Mouse (Mus musculus) megakaryocyte, embryonic 14.5 days (primary cell): Measurements from ENCODE around the gene Bola2. TPM values are rescaled to one million over a fixed set of nuclear protein-coding genes. Genes with fewer than 3 reads are reported as not detected.
A peak's percentile ranks its signal among the peaks of the same experiment; 100 is the strongest.
"Not testable (repeated sequence)": the region's sequence is repeated elsewhere in the genome, so short reads cannot be mapped to it uniquely, and the experiment has no call there.

ENCODE experiments used
- H3K27me3 ChIP-seq: replicated peaks from 2 replicates; pipeline ENCODE3; 2012; ENCODE audit warnings: inconsistent platforms
- H3K36me3 ChIP-seq: replicated peaks from 2 replicates; pipeline ENCODE3; 2012; ENCODE audit warnings: low read length, inconsistent platforms, mixed read lengths
- H3K4me1 ChIP-seq: 2 replicates; pipeline ENCODE4 v1.6.1; 2012; ENCODE audit warnings: inconsistent platforms
- H3K4me3 ChIP-seq: replicated peaks from 2 replicates; pipeline ENCODE3; 2012; ENCODE audit warnings: moderate library complexity, mild to moderate bottlenecking, inconsistent platforms
- H3K9me3 ChIP-seq: 2 replicates; pipeline ENCODE4 v1.6.1; 2012; ENCODE audit warnings: inconsistent platforms
- FLI1 ChIP-seq: IDR thresholded peaks from 2 replicates; pipeline ENCODE4 v1.6.1; 2012; ENCODE audit warnings: low read length, inconsistent platforms, mixed read lengths
- GATA1 ChIP-seq: IDR thresholded peaks from 3 replicates; pipeline ENCODE4 v1.6.1; 2012; ENCODE audit warnings: mixed read lengths, low read length, inconsistent platforms, borderline replicate concordance
- polyA plus RNA-seq: library from polyadenylated mRNA; stranded (reverse); fragments of >175 nt; gene quantifications from 2 replicates; pipeline ENCODE4 v1.2.3, GENCODE M21; 2012; ENCODE audit warnings: low replicate concordance; ENCODE audit not compliant: insufficient read depth

The Bola2 gene
- polyA plus RNA-seq, 1 experiment: 696 TPM

DNA sequence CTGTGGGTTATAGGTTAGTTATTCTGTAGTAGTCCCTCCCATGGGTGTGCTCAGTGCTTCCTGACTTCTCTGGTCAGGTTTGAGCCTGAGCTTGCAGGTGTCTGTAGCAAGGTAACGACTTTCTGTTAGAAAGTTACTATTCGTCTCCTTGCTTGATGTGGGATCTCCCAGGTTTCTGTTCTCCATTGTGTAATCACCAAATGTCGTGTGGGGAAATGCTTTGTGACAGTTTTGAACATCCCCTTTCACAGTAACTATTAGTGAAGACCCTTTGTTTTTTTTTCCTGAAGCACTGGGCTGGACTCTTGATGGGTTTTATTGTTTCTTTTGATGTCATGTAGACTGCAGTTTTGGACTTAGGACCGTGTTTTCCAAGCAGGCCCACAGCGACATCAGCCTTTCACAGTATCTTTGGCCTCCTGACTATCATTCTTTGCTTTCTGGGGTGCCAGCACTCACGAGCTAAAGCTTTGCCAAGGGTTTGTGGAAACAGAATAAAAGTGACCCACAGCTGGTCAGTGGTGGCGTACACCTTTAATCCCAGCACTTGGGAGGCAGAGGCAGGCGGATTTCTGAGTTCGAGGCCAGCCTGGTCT is 27.6 kb upstream of the Bola2 start:
- peaks cover 87% of the 10 kb centered on the region for H3K4me1 ChIP-seq
- TF ChIP-seq FLI1 (no peak), GATA1 (no peak)
- H3K4me3 ChIP-seq: no peak overlapping the region
- H3K27me3 ChIP-seq: no peaks in the 10 kb centered on the region
- H3K36me3 ChIP-seq: peaks cover 96% of the 10 kb centered on the region
- no peaks in the 10 kb centered on the region for H3K9me3 ChIP-seq

- no peaks in the 10 kb centered on the region for H3K27me3 ChIP-seq
- no peaks in the 10 kb centered on the region for H3K9me3 ChIP-seq
- H3K4me3 ChIP-seq: peak overlapping the region; percentile 21
- TF ChIP-seq GATA1: no peak
- TF ChIP-seq FLI1: no peak
- peaks cover 96% of the 10 kb centered on the region for H3K36me3 ChIP-seq
- H3K4me1 ChIP-seq: peaks cover 78% of the 10 kb centered on the region
Observed at GRCm38 (mm10) chr7:126668452-126668851, 26.7 kb upstream of the Bola2 start.

GRCm38 (mm10) chr7:126670152-126670551 is 25.0 kb upstream of the Bola2 start:
- Histone ChIP-seq H3K9me3 (no peaks in the 10 kb centered on the region), H3K36me3 (peaks cover 90% of the 10 kb centered on the region), H3K27me3 (no peaks in the 10 kb centered on the region), H3K4me3 (no peak overlapping the region), H3K4me1 (peaks cover 65% of the 10 kb centered on the region)
- no peak for TF ChIP-seq FLI1
- TF ChIP-seq GATA1: no peak

- Histone ChIP-seq H3K36me3 (peaks cover 92% of the 10 kb centered on the region), H3K27me3 (no peaks in the 10 kb centered on the region), H3K4me3 (no peak overlapping the region), H3K4me1 (peaks cover 65% of the 10 kb centered on the region), H3K9me3 (no peaks in the 10 kb centered on the region)
- no peak for TF ChIP-seq GATA1
- no peak for TF ChIP-seq FLI1
Observed at GRCm38 (mm10) chr7:126672111-126672510, 23.1 kb upstream of the Bola2 start.

- Histone ChIP-seq H3K9me3 (no peaks in the 10 kb centered on the region), H3K4me3 (no peak overlapping the region), H3K36me3 (peaks cover 88% of the 10 kb centered on the region), H3K27me3 (no peaks in the 10 kb centered on the region), H3K4me1 (peaks cover 39% of the 10 kb centered on the region)
- no peak for TF ChIP-seq GATA1
- no peak for TF ChIP-seq FLI1
Observed at GRCm38 (mm10) chr7:126675104-126675503, 20.1 kb upstream of the Bola2 start.

- TF ChIP-seq FLI1 (no peak), GATA1 (no peak)
- Histone ChIP-seq H3K36me3 (peaks cover 85% of the 10 kb centered on the region), H3K4me3 (no peak within 1 kb of the TSS), H3K9me3 (no peaks in the 10 kb centered on the region), H3K4me1 (peaks cover 28% of the 10 kb centered on the region), H3K27me3 (no peaks in the 10 kb centered on the region)
Observed at GRCm38 (mm10) chr7:126676207-126676606, 19.0 kb upstream of the Bola2 start, which contains the start of gene Sult1a1. Sult1a1 (minus strand) TSS chr7:126676432.

GRCm38 (mm10) chr7:126676631-126677220 is 18.5 kb upstream of the Bola2 start:
- Histone ChIP-seq H3K9me3 (no peaks in the 10 kb centered on the region), H3K36me3 (peaks cover 80% of the 10 kb centered on the region), H3K4me3 (no peak overlapping the region), H3K4me1 (peaks cover 23% of the 10 kb centered on the region), H3K27me3 (no peaks in the 10 kb centered on the region)
- no peak for TF ChIP-seq FLI1
- TF ChIP-seq GATA1: no peak

GRCm38 (mm10) chr7:126678545-126679341 is 16.5 kb upstream of the Bola2 start:
- H3K9me3 ChIP-seq: no peaks in the 10 kb centered on the region
- peaks cover 27% of the 10 kb centered on the region for H3K4me1 ChIP-seq
- H3K36me3 ChIP-seq: peaks cover 78% of the 10 kb centered on the region
- no peak overlapping the region for H3K4me3 ChIP-seq
- no peaks in the 10 kb centered on the region for H3K27me3 ChIP-seq
- TF ChIP-seq GATA1: no peak

DNA sequence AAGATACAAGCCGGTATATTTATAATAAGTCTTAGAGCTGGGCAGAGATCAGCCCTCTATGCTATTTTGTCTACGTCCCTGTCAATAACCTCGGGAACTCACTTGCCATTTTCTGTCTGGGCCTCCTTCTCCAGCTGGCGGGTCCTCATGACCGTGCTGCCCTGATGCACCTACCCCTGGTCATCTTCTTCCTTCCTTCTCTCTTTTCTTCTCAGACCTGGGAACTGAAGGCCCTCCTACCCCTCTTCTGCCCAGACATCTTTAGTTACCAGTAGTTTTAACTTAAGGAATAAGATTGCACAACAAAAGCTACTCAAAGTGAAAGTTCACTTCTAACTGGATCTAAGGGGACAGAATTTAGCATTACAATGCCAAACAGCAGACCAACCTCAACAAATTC is 15.5 kb upstream of the Bola2 start:
- peaks cover 79% of the 10 kb centered on the region for H3K36me3 ChIP-seq
- TF ChIP-seq GATA1 (no peak), FLI1 (no peak)

GRCm38 (mm10) chr7:126681221-126681620 is 14.0 kb upstream of the Bola2 start:
- Histone ChIP-seq H3K36me3 (peaks cover 68% of the 10 kb centered on the region), H3K4me3 (no peak overlapping the region), H3K9me3 (no peaks in the 10 kb centered on the region), H3K27me3 (no peaks in the 10 kb centered on the region), H3K4me1 (peaks cover 30% of the 10 kb centered on the region)
- TF ChIP-seq GATA1 (no peak), FLI1 (no peak)

More for the DNA sequence above, 15.5 kb upstream of the Bola2 start:
- Histone ChIP-seq H3K27me3 (no peaks in the 10 kb centered on the region), H3K4me3 (no peak overlapping the region), H3K9me3 (no peaks in the 10 kb centered on the region), H3K4me1 (peaks cover 31% of the 10 kb centered on the region)

DNA sequence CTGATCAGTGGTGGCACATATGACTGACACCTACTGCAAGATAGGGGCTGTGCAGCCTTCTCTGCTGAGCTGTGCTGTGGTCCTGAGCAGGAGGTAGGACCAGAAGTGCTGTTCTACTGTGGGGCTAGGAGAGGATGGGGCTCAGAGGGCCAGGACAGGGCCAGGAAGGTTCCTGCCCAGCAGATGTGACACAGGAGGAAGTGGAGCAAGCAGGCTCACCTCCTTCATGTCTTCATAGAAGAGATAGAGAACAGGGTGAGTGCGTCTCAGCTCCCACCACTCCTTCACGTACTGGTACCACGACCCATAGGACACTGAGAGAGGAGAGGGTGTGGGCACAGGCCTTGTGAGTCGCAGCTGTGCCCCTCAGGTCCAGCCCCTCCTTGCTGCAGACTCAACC is 7.0 kb upstream of the Bola2 start:
- peaks cover 74% of the 10 kb centered on the region for H3K36me3 ChIP-seq
- not testable (repeated sequence) for H3K9me3 ChIP-seq, H3K27me3 ChIP-seq

More for the DNA sequence above, 7.0 kb upstream of the Bola2 start:
- peaks cover 60% of the 10 kb centered on the region for H3K4me1 ChIP-seq
- not testable (repeated sequence) for H3K4me3 ChIP-seq
